Mouse (Mus musculus) frontal cortex, adult (tissue): ENCODE measurements at regions not wholly inside any gene's neighbourhood (a gene's known extent, or its start where the extent isn't known, plus 50 kb on each side); places are given as distances from the start of the nearest gene placed in this dataset.

Experiments used
- ATAC-seq: cut with Nextera tagmentation; 2 replicates; pipeline ENCODE4 v1.9.2; 2017; ENCODE audit warnings: mild to moderate bottlenecking, moderate library complexity, mixed read lengths; ENCODE audit not compliant: low TSS enrichment

DNA sequence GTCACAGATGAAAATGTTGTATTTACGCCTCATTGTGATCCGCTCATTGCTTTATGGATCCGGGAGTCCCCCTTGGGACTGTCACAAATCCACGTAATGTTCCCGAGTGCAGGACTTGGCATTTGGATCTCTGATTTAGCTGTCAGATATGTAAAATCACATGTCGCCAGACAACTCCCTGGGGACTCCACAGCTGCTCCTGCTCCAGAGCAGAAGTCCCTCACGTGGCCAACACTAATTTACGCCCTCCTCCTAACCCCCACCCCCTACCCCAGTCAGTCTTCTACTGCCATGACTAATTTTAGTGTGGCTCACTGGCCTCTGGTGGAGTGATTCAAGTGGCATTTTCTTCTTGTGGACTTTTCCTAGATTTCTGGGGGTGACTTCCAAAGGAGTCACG, 348.9 kb downstream of the Cd83 start:
- ATAC-seq: no peak

- no peak for ATAC-seq
These were observed 356.6 kb downstream of the Cd83 start for GRCm38 (mm10) chr13:44141181-44141580.

DNA sequence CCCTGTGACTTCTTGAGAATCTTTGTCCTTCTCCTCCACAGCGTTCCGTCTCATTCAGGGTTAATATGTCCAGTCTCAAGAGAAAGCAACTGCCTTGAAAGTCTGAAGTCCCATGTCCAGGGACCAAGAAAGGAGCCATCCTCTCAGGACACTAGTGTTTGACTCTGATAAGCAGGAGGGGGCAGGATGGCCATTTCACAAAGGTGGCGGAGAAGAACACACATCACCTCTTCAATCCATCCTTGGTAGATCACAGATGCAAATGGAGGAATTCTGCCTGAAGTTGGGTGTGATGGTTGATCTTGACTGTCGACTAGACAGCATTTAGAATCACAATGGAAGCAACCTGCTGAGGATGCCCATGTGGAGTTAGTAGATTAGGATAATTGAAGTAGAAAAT, 360.9 kb downstream of the Cd83 start:
- no peak for ATAC-seq

DNA sequence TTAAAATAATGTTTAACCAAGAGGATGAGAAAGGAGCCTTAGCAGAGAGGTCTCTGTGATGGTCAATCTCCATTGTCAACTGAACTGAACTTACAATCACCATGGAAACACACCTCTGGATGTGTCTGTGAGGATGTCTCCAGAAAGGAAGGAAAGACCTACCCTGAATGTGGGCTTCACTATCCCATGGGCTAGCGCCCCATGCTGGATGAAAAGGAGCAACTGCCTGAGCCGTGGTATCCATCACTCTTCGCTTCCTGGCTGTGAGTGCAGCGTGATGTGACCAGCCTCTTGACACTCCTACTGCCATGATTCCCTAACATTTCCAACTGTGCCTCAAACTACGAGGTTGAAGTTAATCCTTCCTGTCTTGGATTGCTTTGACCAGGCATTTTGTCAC, 363.3 kb downstream of the Cd83 start:
- no peak for ATAC-seq

GRCm38 (mm10) chr13:44149499-44149898, 364.9 kb downstream of the Cd83 start:
- ATAC-seq: no peak

DNA sequence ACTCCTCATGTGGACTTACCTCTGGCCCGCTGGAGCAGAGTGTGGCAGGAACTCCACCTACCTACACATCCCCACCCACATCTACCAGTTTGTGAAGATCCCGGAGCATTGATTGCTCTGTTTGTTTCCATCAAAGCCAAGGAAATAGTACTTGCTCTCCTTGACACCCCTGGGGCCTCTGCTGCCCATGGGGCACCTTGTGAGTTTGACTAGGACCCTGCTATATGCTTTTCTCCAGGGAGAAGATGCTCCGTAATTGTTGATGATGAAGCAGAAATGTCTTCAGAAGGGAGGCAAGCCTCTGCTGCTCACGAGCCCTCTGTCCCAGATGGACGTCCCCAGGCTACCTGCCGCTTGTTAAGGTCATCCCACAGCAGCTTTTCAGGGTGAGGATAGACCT, 367.0 kb downstream of the Cd83 start:
- ATAC-seq: no peak

- ATAC-seq: no peak
These were observed 368.4 kb downstream of the Cd83 start for GRCm38 (mm10) chr13:44152806-44153613.

GRCm38 (mm10) chr13:44153784-44154183, 369.2 kb downstream of the Cd83 start:
- ATAC-seq: no peak

DNA sequence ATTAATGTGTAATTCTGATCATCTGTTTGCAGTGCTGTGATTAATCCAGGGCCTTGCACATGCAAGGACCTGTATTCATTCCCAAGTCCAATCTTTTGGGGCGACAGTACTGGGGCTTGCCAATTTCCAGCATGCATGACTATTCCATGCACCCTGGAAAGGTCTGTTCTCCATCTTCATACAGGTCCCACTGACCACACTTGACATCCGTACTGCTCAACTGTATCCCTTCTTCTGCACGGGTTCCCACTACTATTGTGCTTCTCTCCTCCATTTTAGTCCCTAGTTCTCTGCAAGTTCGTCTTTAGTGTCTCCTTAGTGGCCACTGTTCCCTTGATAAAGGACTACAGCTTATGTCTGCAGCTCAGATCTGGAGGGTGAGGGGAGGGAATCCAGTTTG, 371.4 kb downstream of the Cd83 start:
- no peak for ATAC-seq

DNA sequence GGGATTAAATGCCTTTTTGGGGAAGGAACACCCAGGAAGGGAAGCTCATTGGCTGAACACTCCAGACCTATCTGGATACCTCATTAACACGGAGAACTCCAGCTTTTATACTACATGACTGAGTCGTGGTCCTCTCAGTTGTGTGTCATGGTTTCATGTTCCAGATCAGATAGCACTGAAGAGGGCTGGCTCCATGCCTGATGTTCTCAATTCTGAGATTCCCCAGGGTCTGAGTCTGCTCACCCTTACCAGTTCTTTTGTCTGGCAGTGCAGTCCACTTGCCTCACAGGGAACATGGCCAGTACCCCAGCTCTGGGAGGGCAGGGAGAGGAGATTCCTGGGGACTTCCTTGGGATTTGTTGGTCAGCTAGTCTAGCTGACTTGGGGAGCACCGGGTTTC, 372.0 kb downstream of the Cd83 start:
- no peak for ATAC-seq

DNA sequence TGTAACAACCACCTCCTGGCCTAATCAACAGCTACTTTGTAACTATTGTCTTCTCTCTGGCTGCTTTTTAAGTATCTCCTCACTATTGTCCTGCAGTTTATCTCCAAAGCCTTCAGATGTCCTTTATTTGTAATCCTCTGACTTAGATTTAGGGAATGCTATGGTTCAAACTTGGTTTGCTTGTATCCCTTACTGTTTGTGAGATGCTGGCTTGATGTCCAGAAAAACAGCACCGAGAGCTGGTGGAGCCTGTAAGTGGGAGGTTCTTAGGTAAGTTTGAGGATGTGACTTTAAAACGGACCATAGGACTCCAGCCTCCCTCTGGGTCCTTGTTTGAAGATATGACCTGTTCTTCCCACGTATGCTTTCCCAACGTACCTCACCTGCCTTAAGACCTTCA, 372.7 kb downstream of the Cd83 start:
- ATAC-seq: no peak

DNA sequence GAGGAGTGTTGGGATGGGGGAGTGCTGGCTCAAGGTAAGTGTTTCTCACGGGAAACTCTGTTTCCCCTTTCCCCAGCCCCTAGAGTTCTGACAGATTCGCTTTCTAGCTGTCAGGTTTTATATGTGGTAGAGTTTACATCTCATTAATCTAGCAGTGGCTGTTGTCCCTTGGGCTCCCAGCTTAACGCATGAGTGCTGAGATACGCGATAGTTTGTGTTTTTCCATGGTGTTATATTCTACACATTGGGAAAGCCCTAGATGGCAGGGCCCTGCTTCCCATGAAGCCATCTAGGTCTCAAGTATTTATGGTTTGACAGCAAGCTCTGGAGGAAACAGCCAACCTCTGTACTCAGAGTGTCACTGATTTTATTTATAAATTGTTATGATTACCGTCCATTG, 373.8 kb downstream of the Cd83 start:
- no peak for ATAC-seq

DNA sequence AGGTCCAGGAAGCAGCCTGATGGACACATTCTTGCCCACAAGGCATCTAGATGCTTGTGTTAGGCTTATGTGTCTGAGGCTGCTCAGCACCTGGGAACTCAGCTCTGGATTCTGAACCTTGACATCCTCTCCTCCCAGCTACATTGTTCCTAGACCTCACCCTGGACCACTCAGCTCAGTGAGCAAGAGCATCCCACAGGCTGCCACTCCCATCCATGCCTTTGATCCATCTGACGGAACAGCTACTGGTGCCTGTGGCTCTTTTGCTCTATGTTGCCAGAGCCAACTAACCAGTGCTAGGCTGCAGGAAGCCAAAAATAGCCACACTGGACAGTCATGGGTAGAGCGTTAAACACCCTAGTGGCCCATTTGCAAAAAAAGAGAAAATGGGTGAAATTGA, 374.8 kb downstream of the Cd83 start:
- ATAC-seq: no peak

- ATAC-seq: no peak
These were observed 380.2 kb downstream of the Cd83 start for GRCm38 (mm10) chr13:44164746-44165145.

- no peak for ATAC-seq
These were observed 382.6 kb downstream of the Cd83 start for GRCm38 (mm10) chr13:44167186-44167585.

- ATAC-seq: no peak
These were observed 383.6 kb downstream of the Cd83 start for GRCm38 (mm10) chr13:44168186-44168585.

DNA sequence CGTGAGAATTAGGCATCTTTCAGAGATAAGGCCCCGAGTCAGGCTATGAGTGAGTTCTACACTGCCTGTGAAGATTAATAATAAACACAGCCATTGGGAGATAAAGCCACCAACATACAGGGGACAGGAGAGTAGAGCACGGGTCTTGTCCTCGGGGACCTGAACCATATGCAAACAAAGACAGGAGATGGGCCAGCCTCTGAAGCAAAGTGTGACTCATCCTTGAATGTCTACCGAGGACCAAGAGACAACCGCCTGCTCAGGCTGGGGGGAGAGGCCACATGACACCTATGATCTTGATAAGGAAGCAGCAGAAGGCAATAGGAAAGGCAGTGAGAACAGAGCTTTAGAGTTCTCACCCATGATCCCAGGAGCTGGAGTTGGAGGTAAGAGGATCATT, 387.1 kb downstream of the Cd83 start:
- no peak for ATAC-seq

DNA sequence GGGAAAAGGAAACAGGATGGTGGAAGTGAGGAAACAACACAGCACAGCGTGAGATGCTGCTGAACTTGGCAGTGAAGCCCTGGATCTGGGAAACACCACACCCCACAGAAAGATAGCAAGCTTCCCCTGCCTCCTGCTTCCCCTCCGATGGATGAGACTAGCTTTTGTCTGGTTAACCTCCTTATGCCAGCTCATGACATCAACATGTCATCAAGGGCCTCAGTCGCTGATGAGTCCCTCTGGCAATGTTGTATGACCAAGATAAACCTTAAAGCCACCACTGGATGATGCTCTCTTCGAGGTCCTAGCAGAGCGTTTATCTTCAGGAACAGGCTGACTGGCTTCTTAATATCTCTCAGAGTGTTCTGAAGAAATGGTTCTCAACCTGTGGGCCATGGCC, 388.1 kb downstream of the Cd83 start:
- no peak for ATAC-seq

GRCm38 (mm10) chr13:44174236-44174635, 389.7 kb downstream of the Cd83 start:
- ATAC-seq: no peak

DNA sequence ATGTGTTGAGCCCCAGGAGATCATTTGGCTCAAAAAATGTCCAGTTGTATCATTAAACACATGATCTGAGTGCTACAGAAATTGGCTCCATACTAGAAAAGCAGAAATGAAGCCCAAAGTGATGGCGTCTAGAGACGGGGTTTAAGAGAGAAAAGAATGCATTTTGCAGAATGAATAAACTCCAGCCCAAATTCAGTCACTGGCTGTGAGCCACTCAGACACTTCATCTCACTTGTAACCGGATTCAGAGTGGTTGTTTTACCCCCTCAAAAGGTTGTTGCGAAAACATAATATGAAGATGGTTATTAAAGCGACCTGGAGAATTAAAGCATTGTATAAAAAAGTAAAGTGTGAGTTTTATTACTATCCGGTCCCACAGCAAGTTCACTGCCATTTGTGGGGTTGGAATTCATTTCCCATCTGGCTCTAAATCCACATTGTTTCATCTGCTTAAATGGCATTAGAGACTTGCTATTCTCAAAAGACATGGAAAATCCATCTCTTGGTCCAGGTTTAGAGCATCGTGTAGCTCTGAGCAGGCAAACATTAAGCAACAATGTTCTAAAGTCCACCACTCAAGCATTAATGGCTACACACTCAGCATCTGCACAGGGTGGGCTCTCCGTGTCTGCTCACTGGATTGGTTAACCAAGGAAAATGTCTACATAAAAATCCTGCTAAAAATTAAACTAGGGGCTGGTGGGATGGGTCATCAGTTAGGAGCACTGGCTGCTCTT, 390.9 kb downstream of the Cd83 start:
- ATAC-seq: no peak

DNA sequence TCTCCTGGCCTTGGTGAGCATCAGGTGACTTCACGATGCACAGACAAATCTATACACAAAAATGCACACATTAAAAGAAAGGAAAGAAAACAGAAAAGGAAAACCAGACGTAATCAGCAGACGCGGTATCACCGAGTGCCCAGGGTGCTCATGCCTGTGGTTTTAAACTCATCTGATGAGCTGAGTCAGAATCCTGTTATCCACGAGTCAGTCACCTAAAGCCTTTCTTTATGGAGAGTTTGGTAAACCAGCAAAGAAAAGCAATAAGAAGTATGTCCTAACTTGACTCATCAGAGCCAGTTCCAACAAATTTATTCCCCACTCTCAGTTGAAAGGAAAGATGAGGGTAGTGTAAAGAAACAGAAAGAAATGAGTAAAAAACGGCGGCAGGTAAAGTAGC, 391.5 kb downstream of the Cd83 start:
- no peak for ATAC-seq

GRCm38 (mm10) chr13:44178006-44178405, 393.4 kb downstream of the Cd83 start:
- no peak for ATAC-seq

DNA sequence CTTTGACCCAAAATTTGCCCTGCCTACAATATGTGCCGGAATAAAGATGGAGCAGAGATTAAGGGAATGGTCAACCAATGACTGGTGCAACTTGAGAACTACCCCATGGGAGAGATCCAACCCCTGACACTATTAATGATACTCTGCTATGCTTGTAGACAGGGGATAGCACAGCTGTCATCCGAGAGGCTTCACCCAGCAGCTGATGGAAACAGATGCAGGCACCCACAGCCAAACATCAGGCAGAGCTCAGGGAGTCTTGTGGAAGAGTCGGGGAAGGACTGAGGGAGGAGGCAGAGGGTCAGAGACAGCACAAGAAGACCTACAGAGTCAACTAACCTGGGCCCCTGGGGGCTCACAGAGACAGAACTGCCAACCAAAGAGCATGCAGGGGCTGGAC, 395.8 kb downstream of the Cd83 start:
- no peak for ATAC-seq
